Mouse (Mus musculus): ENCODE measurements around the gene Mthfr. TPM values are rescaled to one million over a fixed set of nuclear protein-coding genes. Genes with fewer than 3 reads are reported as not detected.
A peak's percentile ranks its signal among the peaks of the same experiment; 100 is the strongest.

The Mthfr gene
- 31.8 TPM for polyA plus RNA-seq (2012; fragmentation: generic; extraction: Trizol)

DNA sequence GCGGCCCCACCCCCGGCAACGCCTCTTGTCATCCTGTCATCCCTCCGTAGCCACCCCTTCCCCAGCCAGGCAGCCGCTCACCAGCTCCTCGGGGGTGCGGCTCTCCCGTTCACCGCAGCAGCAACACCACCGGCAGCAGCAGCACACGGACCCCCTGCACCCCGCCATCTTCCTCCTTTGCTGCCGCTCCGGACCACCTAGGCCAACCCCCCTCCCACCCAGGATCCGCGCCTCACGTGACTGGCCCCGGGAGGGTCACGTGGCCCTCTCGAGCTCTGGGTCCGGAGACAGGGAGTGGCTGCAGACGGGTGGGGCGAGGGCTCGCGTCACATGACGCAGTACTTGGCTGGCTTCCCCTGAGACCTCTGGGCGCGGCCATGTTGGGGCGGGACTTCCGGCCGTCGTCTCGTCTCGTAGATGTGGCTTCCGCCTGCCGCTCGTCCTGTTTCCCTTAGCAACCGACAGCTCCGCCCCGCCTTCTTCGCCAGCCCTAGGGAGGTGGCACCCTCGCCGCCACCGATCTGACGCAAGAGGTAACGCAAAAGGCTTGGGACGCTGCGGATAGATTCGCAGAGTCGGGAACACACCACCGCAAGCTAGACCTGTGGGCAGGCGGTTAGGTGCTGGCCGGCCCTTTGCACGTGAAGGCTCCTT, at the start of gene Mthfr, which contains the start of gene Clcn6:
Mthfr (plus strand) TSS at position 478 of the 654 bp plus-strand sequence.
Clcn6 (minus strand) TSS at position 222 of the 654 bp plus-strand sequence.
- H3K36me3 ChIP-seq (ENCODE audit: control insufficient read depth, insufficient read depth) = peaks cover 11% of the 10 kb centered on the region
- peak within 1 kb of the TSS; percentile 88 for H3K4me3 ChIP-seq
- peak within 1 kb of the TSS; percentile 71 for H3ac ChIP-seq (ENCODE audit: control insufficient read depth, insufficient read length)
- H3K4me2 ChIP-seq (ENCODE audit: low read depth) = peak within 1 kb of the TSS; percentile 94
- TF ChIP-seq MAX (IDR thresholded peaks at IDR 0.05; ENCODE audit: low read depth) (no peak), POLR2A (IDR thresholded peaks at IDR 0.05; ENCODE audit: insufficient read length, low read depth) (peak; percentile 98), POLR2AphosphoS2 (IDR thresholded peaks at IDR 0.05; ENCODE audit: insufficient read length, low read depth) (peak; percentile 99), REST (IDR thresholded peaks at IDR 0.05; ENCODE audit: insufficient read depth, insufficient read length) (no peak), TCF12 (IDR thresholded peaks at IDR 0.05; ENCODE audit: insufficient read depth, poor library complexity, severe bottlenecking) (no peak), MYOD1 (IDR thresholded peaks at IDR 0.05; ENCODE audit: control insufficient read depth in 1 of 3, insufficient read length in 2 of 3, low read depth in 2 of 3) (no peak), USF1 (IDR thresholded peaks at IDR 0.05; ENCODE audit: low read depth) (peak; percentile 100), CEBPB (IDR thresholded peaks at IDR 0.05; ENCODE audit: insufficient read depth, poor library complexity, severe bottlenecking) (peak; percentile 80), MYOG (IDR thresholded peaks at IDR 0.05; ENCODE audit: control insufficient read depth in 1 of 3, insufficient read depth in 1 of 3, insufficient read length in 2 of 3, low read depth in 2 of 3) (peak in 1 of 3 experiments; percentile 12)
- H3K27me3 ChIP-seq (ENCODE audit: control insufficient read depth, insufficient read depth, insufficient read length) = no peaks in the 10 kb centered on the region
- H3K79me2 ChIP-seq (ENCODE audit: control insufficient read depth, insufficient read depth) = peaks cover 47% of the 10 kb centered on the region

GRCm38 (mm10) chr4:147993571-147994095, 45.2 kb upstream of the Mthfr start:
- no peak overlapping the region for H3ac ChIP-seq (ENCODE audit: control insufficient read depth, insufficient read length)
- TF ChIP-seq CEBPB (IDR thresholded peaks at IDR 0.05; ENCODE audit: insufficient read depth, poor library complexity, severe bottlenecking) (peak; percentile 49; the same call in 1 of the 2 replicates), MYOG (IDR thresholded peaks at IDR 0.05; ENCODE audit: control insufficient read depth in 1 of 3, insufficient read depth in 1 of 3, insufficient read length in 2 of 3, low read depth in 2 of 3) (no peak)
- H3K4me3 ChIP-seq = no peak overlapping the region
- no peaks in the 10 kb centered on the region for H3K27me3 ChIP-seq (ENCODE audit: control insufficient read depth, insufficient read depth, insufficient read length)
- H3K79me2 ChIP-seq (ENCODE audit: control insufficient read depth, insufficient read depth) = no peaks in the 10 kb centered on the region
- no peaks in the 10 kb centered on the region for H3K36me3 ChIP-seq (ENCODE audit: control insufficient read depth, insufficient read depth)
- peak overlapping the region; percentile 55 for H3K4me2 ChIP-seq (ENCODE audit: low read depth)

- Histone ChIP-seq H3K27me3 (ENCODE audit: control insufficient read depth, insufficient read depth, insufficient read length) (no peaks in the 10 kb centered on the region), H3K4me3 (no peak overlapping the region)
- TF ChIP-seq POLR2AphosphoS2 (IDR thresholded peaks at IDR 0.05; ENCODE audit: insufficient read length, low read depth) (no peak), MYOG (IDR thresholded peaks at IDR 0.05; ENCODE audit: control insufficient read depth in 1 of 3, insufficient read depth in 1 of 3, insufficient read length in 2 of 3, low read depth in 2 of 3) (no peak), MAX (IDR thresholded peaks at IDR 0.05; ENCODE audit: low read depth) (no peak), USF1 (IDR thresholded peaks at IDR 0.05; ENCODE audit: low read depth) (no peak), SRF (IDR thresholded peaks at IDR 0.05; ENCODE audit: control insufficient read depth, insufficient read length, low read depth) (no peak), E2F4 (IDR thresholded peaks at IDR 0.05; ENCODE audit: insufficient read depth) (no peak), REST (IDR thresholded peaks at IDR 0.05; ENCODE audit: insufficient read depth, insufficient read length) (no peak), POLR2A (IDR thresholded peaks at IDR 0.05; ENCODE audit: insufficient read length, low read depth) (no peak), TCF3 (IDR thresholded peaks at IDR 0.05; ENCODE audit: insufficient read length, low read depth) (no peak), MYOD1 (IDR thresholded peaks at IDR 0.05; ENCODE audit: control insufficient read depth in 1 of 3, insufficient read length in 2 of 3, low read depth in 2 of 3) (no peak)
These were observed 43.6 kb upstream of the Mthfr start for GRCm38 (mm10) chr4:147995311-147995710.

GRCm38 (mm10) chr4:148000202-148000772, 38.6 kb upstream of the Mthfr start, which contains the start of gene Nppa:
Gene Nppa (plus strand): TSS chr4:148000722.
- TF ChIP-seq TCF12 (IDR thresholded peaks at IDR 0.05; ENCODE audit: insufficient read depth, poor library complexity, severe bottlenecking) = no peak
- peak in 1 of 3 experiments; percentile 25 for TF ChIP-seq MYOG (IDR thresholded peaks at IDR 0.05; ENCODE audit: control insufficient read depth in 1 of 3, insufficient read depth in 1 of 3, insufficient read length in 2 of 3, low read depth in 2 of 3)
- no peaks in the 10 kb centered on the region for H3K27me3 ChIP-seq (ENCODE audit: control insufficient read depth, insufficient read depth, insufficient read length)
- no peak within 1 kb of the TSS for H3K4me3 ChIP-seq
- no peak within 1 kb of the TSS for H3K4me2 ChIP-seq (ENCODE audit: low read depth)
- no peaks in the 10 kb centered on the region for H3K36me3 ChIP-seq (ENCODE audit: control insufficient read depth, insufficient read depth)
- no peaks in the 10 kb centered on the region for H3K79me2 ChIP-seq (ENCODE audit: control insufficient read depth, insufficient read depth)
- H3ac ChIP-seq (ENCODE audit: control insufficient read depth, insufficient read length) = no peak within 1 kb of the TSS

More at GRCm38 (mm10) chr4:147995311-147995710, 43.6 kb upstream of the Mthfr start:
- no peaks in the 10 kb centered on the region for H3K79me2 ChIP-seq (ENCODE audit: control insufficient read depth, insufficient read depth)
- no peak overlapping the region for H3ac ChIP-seq (ENCODE audit: control insufficient read depth, insufficient read length)
- no peak overlapping the region for H3K4me2 ChIP-seq (ENCODE audit: low read depth)
- no peaks in the 10 kb centered on the region for H3K36me3 ChIP-seq (ENCODE audit: control insufficient read depth, insufficient read depth)

Measured in myocyte (in vitro differentiated cells).